Mouse (Mus musculus): ENCODE measurements around the gene Ubtd2. TPM values are rescaled to one million over a fixed set of nuclear protein-coding genes. Genes with fewer than 3 reads are reported as not detected.

Ubtd2 gene
- total RNA-seq, 2 experiments from 2014 or later, result 9.3 to 12.1 TPM

DNA sequence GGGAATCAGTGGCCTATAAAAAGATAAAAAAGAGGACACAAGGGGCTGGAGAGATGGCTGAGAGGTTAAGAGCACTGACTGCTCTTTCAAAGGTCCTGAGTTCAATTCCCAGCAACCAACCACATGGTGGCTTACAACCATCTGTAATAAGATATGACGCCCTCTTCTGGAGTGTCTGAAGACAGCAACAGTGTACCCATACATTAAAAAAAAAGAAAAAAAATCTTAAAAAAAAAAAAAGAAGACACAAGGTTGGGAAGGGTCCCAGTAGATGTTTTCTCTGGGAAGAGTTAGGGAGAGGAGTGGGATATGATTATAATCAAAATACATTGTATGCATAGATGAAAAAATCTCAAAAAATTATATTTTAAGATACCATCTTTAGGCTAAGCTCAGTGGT lies 10.0 kb upstream of the Ubtd2 start:
- TF ChIP-seq CTCF (IDR thresholded peaks at IDR 0.05), result no peak
- H3K27ac ChIP-seq, result no peak overlapping the region
- DNase-seq, result no peak
- intact Hi-C loops (cut with DNase I), result loop anchor here (5.0 kb wide), 1 partner anchor 103 kb away; no protein-coding TSS in a partner anchor
- no peak overlapping the region for H3K4me3 ChIP-seq

DNA sequence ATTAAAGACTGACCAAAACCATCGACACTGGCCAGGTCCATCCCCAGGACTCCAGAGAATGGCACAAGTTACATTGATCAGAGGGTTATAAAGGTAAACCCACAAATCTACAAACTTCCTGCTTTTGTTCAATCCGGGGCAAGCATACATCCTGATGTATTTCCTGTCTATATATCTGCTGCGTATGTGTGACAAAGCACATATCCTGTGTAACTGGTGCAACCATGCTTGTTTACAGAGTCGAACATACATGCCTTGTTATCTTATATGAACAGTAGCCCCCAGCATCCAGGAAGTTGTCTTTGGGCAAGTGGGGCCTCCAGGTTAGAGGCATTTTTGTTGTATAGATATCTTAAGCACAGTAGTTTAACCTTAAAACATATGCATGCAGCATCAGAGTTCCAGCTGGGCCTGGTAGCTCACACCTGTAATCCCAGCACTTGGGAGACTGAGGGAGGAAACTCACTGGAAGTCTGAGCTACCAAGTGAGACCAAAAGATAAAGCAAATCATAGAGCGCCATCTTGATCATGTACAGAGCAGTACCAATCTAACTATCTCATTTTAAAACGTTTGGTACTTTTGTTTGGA lies 9.4 kb upstream of the Ubtd2 start:
- intact Hi-C loops (cut with DNase I), result loop anchor here (5.0 kb wide), 1 partner anchor 103 kb away; no protein-coding TSS in a partner anchor
- no peak for TF ChIP-seq CTCF (IDR thresholded peaks at IDR 0.05)
- Histone ChIP-seq H3K4me3 (no peak overlapping the region), H3K27ac (no peak overlapping the region)
- DNase-seq, result no peak

DNA sequence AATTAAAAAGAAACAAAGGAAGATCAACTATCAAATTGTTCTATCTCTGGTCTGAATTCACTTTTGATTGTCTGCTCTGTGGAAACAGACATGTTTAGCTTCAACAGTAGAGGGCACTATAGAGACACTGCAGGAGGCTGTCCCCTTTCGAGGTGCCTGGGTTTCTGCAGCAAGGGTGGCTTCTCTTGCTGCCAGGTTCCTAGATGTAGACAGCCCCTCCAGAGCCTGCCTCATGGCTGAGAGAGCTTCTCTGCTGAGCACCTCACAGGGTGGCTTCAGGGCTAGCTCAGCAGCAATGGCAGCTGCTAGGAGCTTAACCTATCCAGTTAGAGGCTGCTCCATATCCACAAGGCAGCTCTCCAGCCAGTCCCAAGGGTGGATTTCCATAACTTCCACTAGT lies 5.0 kb upstream of the Ubtd2 start:
- no peak overlapping the region for H3K27ac ChIP-seq
- H3K4me3 ChIP-seq, result no peak overlapping the region
- DNase-seq, result peak; percentile 64
- peak; percentile 97 for TF ChIP-seq CTCF (IDR thresholded peaks at IDR 0.05)
- intact Hi-C loops (cut with DNase I), result loop anchor here (1.0 to 5.0 kb wide), 4 partner anchors 37 to 262 kb away; partner anchors contain the start of genes Efcab9 and Stk10

DNA sequence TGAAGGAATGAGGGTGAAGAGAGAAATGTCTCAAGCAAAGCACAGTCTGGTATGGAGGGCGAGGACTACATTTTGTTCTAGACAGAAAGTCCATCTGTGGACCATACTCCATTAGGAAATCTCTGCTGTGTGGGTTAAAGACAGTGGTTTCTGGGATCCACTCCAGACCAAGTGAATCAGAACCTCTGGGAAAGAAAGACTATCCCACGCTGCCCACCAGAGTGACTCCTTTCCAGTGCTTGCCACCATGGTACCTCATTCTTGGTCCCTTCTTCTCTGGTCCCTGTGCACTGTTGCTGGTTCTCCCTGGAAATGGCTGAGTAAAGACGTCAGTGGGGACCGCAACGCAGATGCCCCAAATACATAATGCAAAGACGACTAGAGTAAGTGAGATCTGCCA lies 3.9 kb upstream of the Ubtd2 start:
- TF ChIP-seq CTCF (IDR thresholded peaks at IDR 0.05), result no peak
- intact Hi-C loops (cut with DNase I), result loop anchor here (5.0 kb wide), 3 partner anchors 36 to 261 kb away; partner anchors contain the start of genes Efcab9 and Stk10
- DNase-seq, result no peak
- Histone ChIP-seq H3K4me3 (no peak overlapping the region), H3K27ac (no peak overlapping the region)

DNA sequence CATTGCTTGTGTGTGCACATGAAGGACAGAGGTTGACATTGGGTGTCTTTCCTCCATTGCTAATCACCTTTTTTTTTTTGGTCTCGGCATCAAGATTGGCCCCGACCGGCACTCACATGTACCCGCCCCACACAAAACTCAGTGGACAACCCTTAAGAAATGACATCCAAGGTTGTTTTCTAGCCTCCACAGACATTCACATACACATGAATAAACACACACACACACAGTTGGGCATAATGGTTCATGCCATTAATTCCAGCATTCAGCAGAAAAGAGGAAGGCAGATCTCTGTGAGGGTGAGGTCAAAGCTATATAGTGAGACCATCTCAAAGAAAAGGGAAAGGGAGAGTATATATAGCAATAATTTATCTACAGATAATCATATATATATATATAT lies 2.4 kb upstream of the Ubtd2 start:
- intact Hi-C loops (cut with DNase I), result loop anchor here (5.0 kb wide), 3 partner anchors 35 to 260 kb away; partner anchors contain the start of genes Efcab9 and Stk10
- no peak for TF ChIP-seq CTCF (IDR thresholded peaks at IDR 0.05)
- Histone ChIP-seq H3K27ac (no peak overlapping the region), H3K4me3 (no peak overlapping the region)
- DNase-seq, result no peak

DNA sequence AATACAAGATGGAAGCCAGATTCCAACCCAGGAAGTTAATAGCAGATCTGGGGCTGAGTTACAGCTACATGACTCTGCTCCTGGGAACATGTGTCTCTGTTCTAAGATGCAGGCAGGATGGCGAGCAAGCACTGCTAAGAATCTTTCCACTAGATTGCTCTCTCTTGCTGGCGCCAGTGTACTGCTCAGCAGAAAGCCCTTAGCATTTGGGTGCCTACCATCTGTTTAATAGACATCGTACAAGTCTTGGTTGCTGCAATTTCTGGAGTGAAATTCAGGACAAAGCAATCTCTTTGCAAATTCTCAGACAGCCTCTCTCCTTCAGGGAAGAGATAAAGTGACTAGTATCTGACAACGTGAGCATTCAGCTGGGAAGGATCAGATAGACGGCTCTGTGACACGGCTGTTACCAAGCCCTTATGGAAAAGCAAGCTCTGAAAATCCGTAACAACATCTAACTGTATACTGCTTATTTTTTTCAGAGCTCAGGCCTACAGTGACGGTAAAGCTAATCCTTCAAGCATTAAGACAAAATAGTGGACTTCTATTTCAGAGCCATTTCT lies 1.7 kb upstream of the Ubtd2 start:
- intact Hi-C loops (cut with DNase I), result loop anchor here (5.0 kb wide), 3 partner anchors 34 to 259 kb away; partner anchors contain the start of genes Efcab9 and Stk10
- no peak overlapping the region for H3K4me3 ChIP-seq
- H3K27ac ChIP-seq, result peak overlapping the region; percentile 20; the same call in 1 of the 2 replicates
- DNase-seq, result no peak
- TF ChIP-seq CTCF (IDR thresholded peaks at IDR 0.05), result no peak

DNA sequence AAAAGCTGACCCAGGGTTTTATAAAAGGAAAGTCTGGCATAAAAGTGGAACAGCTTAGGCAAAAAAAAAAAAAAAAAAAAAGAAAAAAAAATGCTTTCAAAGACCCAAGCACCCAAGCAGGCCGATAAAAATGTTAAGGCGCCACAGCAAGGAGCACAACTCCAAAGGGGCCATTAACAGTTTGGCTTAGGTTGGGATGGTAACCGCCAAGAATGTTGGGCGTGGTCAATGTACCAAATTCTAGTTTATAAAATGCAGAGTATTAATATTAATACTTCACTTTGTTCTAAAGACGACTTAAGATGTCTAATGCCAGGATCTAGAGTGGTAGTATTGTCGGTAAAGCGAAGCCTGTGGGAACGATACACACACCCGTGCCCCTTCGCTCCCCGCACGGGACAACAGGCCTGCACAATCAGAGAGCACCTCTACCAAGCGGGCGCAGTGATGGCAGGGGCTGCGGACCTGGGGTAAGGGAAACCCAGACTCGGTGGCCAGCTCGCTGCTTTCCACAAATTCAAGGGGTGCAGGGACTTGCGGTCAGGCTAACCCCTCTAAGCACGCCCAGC lies 855 bp upstream of the Ubtd2 start:
- H3K27ac ChIP-seq, result peak overlapping the region; percentile 98
- DNase-seq, result peak; percentile 43
- intact Hi-C loops (cut with DNase I), result loop anchor here (5.0 kb wide), 3 partner anchors 33 to 258 kb away; partner anchors contain the start of genes Efcab9 and Stk10

DNA sequence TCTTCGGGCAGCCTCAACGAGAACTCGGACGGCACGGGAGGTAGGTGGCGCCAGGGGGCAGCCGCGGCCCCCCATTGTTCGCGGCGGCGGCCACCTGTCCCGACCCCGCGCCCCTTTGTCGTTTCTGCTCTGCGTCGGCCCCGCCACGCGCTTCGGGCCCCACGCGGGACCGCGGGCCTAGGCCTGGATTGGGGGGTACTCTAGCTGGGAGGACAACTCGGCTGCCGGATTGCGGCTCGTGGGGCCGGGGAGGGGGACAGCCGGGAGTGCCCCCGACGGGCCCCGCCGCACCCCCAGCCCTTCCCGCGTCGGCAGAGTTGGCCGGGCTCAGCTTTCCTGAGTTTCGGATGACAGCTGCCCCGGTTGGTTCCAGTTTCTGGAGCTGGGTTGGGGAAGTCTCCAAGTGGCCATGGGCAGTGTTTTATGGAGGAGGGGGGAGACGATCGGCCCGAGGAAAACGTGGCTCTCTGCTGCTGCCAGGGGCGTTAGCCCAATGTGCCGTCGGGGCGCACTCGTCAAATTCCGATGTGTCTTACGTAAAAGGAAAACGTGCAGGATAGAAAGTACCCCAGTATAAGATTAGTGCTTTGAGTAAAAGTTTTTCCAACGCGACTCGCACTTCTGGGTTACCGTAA lies 454 bp downstream of the Ubtd2 start:
- Histone ChIP-seq H3K4me3 (peak overlapping the region; percentile 87), H3K27ac (peak overlapping the region; percentile 98)
- TF ChIP-seq CTCF (IDR thresholded peaks at IDR 0.05), result peak; percentile 27; the same call in 1 of the 2 replicates
- intact Hi-C loops (cut with DNase I), result loop anchor here (5.0 kb wide), 1 partner anchor 62 kb away; no protein-coding TSS in a partner anchor
- DNase-seq, result peak; percentile 83

More for the DNA sequence above, 855 bp upstream of the Ubtd2 start:
- H3K4me3 ChIP-seq, result peak overlapping the region; percentile 87
- TF ChIP-seq CTCF (IDR thresholded peaks at IDR 0.05), result no peak

DNA sequence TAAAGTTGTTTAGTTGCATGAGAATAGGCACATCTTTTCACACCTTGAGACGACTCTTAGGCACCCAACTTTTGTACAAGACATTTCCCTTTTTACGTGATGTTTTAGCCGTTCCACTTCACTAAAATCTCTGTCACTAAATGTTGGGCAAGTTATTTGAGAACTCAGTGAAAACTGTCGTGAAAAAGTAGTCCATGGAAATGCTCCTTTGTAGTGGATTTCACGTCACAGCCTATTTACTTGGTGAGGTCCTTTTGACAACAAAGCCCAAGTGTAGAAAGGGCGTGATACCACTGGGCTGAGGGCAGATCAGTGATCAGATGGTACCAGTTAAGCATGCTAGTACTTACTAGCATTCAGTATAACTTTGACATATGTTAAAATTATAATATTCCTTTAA lies 1.2 kb downstream of the Ubtd2 start:
- no peak for DNase-seq
- no peak for TF ChIP-seq CTCF (IDR thresholded peaks at IDR 0.05)
- H3K4me3 ChIP-seq, result peak overlapping the region; percentile 87
- intact Hi-C loops (cut with DNase I), result loop anchor here (5.0 kb wide), 1 partner anchor 61 kb away; no protein-coding TSS in a partner anchor
- H3K27ac ChIP-seq, result peak overlapping the region; percentile 98

DNA sequence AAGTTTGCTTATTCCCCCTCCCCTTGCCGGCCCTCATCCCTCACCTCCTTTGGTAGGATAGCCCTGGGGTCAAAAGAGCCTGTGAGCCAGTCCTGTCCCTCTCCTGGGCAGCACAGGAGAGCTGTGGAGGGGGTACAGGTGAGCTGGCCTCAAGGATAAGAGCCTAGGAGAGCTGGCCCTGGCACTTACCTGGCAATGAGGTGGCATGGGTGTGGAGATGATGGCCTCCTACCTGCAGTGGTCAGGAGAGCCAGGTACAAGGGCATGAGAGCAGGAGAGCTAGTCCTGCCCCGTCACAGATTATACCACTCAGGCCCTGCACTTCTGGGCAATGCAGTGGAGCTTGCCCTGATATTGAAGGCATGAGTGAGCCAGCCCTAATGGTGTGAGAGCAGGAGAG lies 9.1 kb downstream of the Ubtd2 start:
- intact Hi-C loops (cut with DNase I), result no loop called here
- no peak for TF ChIP-seq CTCF (IDR thresholded peaks at IDR 0.05)
- Histone ChIP-seq H3K27ac (no peak overlapping the region), H3K4me3 (no peak overlapping the region)
- DNase-seq, result no peak

DNA sequence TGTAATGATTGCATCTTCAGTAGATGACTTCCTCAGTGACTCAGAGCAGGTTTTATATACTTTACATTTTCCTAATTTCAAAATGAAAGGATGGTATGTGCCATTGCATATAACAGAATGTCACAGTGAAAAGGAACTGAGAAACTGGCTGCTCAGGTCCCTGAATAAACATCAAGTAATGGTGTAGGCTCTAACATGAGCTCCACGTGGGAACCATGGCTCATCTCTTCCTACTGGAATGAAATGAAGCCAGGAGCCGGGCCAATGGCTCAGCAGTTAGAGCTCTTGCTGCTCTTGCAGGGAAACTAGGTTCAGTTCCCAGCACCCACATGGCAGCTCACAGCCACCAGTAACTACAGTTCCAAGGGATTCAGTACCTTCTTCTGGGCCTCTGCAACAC lies 16.8 kb downstream of the Ubtd2 start:
- Histone ChIP-seq H3K27ac (no peak overlapping the region), H3K4me3 (no peak overlapping the region)
- TF ChIP-seq CTCF (IDR thresholded peaks at IDR 0.05), result no peak
- intact Hi-C loops (cut with DNase I), result no loop called here
- no peak for DNase-seq

DNA sequence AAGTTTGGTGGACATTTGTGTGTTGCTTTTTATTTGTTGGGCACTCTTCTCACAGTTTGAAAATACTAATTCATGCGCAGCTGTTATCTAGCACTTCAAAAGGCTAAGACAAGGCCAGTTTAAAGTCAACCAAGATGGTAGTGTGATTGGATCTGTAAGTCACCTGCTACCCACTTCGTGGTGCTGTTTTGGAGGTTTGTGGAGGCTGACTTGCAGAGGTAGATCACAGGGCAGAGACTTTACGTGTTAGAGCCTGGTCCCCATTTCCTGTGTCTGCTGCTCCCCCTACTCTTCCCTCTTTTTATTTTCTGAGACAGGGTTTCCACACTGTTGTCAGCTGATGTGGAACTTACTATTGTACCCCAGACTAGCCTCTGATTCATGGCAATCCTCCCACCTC lies 19.6 kb downstream of the Ubtd2 start:
- Histone ChIP-seq H3K27ac (no peak overlapping the region), H3K4me3 (no peak overlapping the region)
- intact Hi-C loops (cut with DNase I), result no loop called here
- TF ChIP-seq CTCF (IDR thresholded peaks at IDR 0.05), result no peak
- no peak for DNase-seq
